Mouse (Mus musculus) layer of hippocampus, adult 18-20 months (tissue): ENCODE data around the gene Hs1bp3. TPM values are rescaled to one million over a fixed set of nuclear protein-coding genes. Genes with fewer than 3 reads are reported as not detected.
A peak's percentile ranks its signal among the peaks of the same experiment; 100 is the strongest.

ENCODE experiments used
- DNase-seq, 2 experiments: peaks; one replicate each; pipeline ENCODE4 v3.0.0; 2022; ENCODE audit warnings: low spot score in 2 of 2
- total RNA-seq, 2 experiments: library from RNA; stranded (reverse); gene quantifications; 2 replicates each; pipeline ENCODE4 v1.2.3; 2021

The Hs1bp3 gene
- total RNA-seq, 2 experiments from 2014 or later, result 18.2 to 18.3 TPM

GRCm38 (mm10) chr12:8301011-8301814 lies 12.0 kb upstream of the Hs1bp3 start:
- no peak for DNase-seq

- no peak for DNase-seq
These were observed 11.3 kb upstream of the Hs1bp3 start, which contains the start of gene Gdf7 for GRCm38 (mm10) chr12:8301841-8302431. Gdf7 (minus strand) TSS chr12:8301954.

- DNase-seq, result no peak
These were observed 8.0 kb upstream of the Hs1bp3 start for GRCm38 (mm10) chr12:8305258-8305657.

GRCm38 (mm10) chr12:8306432-8306831 lies 6.8 kb upstream of the Hs1bp3 start:
- peak in 1 of 2 experiments; percentile 71 for DNase-seq

- DNase-seq, result no peak
These were observed 6.3 kb upstream of the Hs1bp3 start for GRCm38 (mm10) chr12:8306910-8307309.

GRCm38 (mm10) chr12:8310992-8311391 lies 2.2 kb upstream of the Hs1bp3 start:
- DNase-seq, result no peak

- no peak for DNase-seq
These were observed 966 bp upstream of the Hs1bp3 start for GRCm38 (mm10) chr12:8312266-8312665.

- no peak for DNase-seq
These were observed 541 bp downstream of the Hs1bp3 start for GRCm38 (mm10) chr12:8313773-8314172.

GRCm38 (mm10) chr12:8316541-8316940 lies 3.3 kb downstream of the Hs1bp3 start:
- DNase-seq, result no peak

GRCm38 (mm10) chr12:8320084-8320713 lies 7.0 kb downstream of the Hs1bp3 start:
- peak; percentile 75 to 92 for DNase-seq

GRCm38 (mm10) chr12:8321506-8321905 lies 8.3 kb downstream of the Hs1bp3 start:
- DNase-seq, result no peak

GRCm38 (mm10) chr12:8324086-8324485 lies 10.9 kb downstream of the Hs1bp3 start:
- no peak for DNase-seq

GRCm38 (mm10) chr12:8325245-8325942 lies 12.2 kb downstream of the Hs1bp3 start:
- peak in 1 of 2 experiments; percentile 78 for DNase-seq

- DNase-seq, result peak; percentile 46 to 81
These were observed 12.8 kb downstream of the Hs1bp3 start for GRCm38 (mm10) chr12:8325943-8326522.

GRCm38 (mm10) chr12:8326825-8327674 lies 13.8 kb downstream of the Hs1bp3 start:
- peak; percentile 93 to 98 for DNase-seq

GRCm38 (mm10) chr12:8327675-8328053 lies 14.4 kb downstream of the Hs1bp3 start:
- DNase-seq, result no peak

- no peak for DNase-seq
These were observed 16.0 kb downstream of the Hs1bp3 start for GRCm38 (mm10) chr12:8329236-8329635.

- no peak for DNase-seq
These were observed 18.4 kb downstream of the Hs1bp3 start for GRCm38 (mm10) chr12:8331489-8332173.

GRCm38 (mm10) chr12:8332174-8332542 lies 18.9 kb downstream of the Hs1bp3 start:
- DNase-seq, result no peak

- DNase-seq, result no peak
These were observed 20.4 kb downstream of the Hs1bp3 start for GRCm38 (mm10) chr12:8333617-8334016.
